Mouse (Mus musculus) heart, postnatal 4 days (tissue): ENCODE data around the gene Ubr3. TPM values are rescaled to one million over a fixed set of nuclear protein-coding genes. Genes with fewer than 3 reads are reported as not detected.
A peak's percentile ranks its signal among the peaks of the same experiment; 100 is the strongest.
"Not testable (repeated sequence)": the region's sequence is repeated elsewhere in the genome, so short reads cannot be mapped to it uniquely, and the experiment has no call there.

ENCODE experiments used
- DNase-seq: peaks from one replicate; pipeline ENCODE4 v3.0.0; 2021
- total RNA-seq, 2 experiments: library from RNA; stranded (reverse); gene quantifications; 2 replicates each; pipeline ENCODE4 v1.2.3; 2021

Ubr3 gene
- total RNA-seq, result 10 to 100 TPM; 87.2 to 88.7 TPM

DNA sequence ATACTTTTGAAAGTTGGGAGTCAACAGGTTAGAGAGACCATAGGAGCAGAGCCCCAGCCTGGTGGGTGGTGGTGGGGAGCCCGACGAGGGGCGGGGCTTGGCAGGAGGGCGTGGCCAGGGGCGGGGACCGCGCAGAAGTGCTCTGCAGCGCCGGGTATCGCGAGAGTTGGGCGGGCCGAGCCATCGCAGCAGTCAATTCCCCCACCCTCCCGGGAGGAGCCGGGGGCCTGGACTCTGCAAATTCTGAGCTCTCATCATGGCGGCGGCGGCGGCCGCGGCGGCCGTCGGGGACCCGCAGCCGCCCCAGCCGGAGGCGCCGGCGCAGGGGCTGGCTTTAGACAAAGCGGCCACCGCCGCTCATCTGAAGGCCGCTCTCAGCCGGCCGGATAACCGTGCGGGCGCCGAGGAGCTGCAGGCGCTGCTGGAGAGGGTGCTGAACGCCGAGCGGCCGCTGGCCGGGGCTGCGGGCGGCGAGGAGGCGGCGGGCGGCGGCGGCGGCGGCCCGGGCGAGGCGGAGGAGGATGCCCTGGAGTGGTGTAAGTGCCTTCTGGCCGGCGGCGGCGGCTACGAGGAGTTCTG is at the start of gene Ubr3:
Gene Ubr3, plus strand, starts transcription at position 208 of the 579 bp plus-strand sequence.
- DNase-seq, result peak; percentile 99

DNA sequence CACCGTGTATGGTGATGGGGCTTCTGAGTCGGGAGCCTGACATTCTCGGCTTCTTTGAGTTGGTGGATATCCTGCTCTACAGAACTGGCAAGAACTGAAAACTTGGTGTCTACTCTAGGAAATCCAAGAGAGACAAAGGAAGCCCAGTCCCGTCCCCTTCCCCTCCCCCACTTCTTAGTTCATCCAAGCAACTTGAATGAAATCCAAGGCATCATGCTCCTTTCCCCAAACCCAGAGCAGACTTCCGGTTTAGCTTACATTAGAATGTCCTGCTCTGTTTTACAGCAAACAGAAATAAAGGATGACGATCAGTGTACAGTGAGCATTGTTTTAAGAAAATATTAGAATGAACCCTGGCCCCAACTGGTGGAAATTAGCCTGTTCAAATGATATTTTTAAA is 47.8 kb upstream of the Ubr3 start:
- no peak for DNase-seq

DNA sequence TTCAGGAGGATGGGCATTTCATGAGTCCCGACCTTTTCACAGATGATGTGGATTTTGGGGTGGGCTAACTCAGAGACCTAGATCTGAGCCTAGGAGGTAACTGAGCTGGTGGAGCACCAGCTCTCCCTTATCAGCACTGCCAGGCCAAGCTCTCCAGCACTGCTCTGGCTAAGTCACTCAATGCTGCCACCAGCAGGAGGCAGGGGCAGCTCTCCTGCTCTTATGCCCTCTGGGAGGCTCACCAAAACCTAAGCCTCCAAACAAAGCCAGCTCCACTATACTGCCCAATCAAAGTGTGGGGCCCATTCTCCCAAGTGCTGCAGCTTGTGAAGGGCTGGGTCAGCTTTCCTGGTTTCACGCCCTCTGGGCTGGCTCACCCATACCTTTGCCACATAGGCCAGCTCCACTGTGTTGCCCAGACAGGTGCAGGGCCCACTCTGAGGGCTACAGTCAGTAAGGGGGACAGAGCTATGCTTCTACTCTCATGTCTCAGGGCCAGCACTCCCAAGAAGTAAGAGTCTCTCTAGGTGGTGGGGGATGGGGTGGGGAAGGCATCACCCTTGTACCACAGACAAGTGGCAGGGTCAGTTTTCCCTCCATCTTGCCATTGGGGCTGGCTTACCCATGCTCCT is 45.5 kb upstream of the Ubr3 start:
- DNase-seq, result no peak

DNA sequence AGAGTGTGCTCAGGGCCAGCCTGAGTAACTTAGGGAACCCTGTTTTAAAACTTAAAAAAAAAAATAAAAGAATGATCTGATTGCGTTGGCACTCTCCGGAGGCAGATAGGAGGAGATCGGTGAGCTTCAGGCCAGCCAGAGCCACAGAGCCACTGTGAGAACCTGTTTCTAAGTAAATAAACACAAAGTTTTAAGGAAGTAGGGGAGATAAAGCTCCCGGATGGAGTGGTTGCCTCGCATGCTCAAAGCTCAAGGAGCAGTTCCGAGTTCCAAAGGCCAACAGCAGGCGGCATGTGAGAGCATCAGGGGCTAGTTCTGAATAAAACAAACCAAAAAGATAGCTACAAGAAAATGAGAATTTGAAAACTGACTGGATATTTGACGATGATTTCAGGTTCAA is 40.7 kb upstream of the Ubr3 start:
- DNase-seq, result no peak

DNA sequence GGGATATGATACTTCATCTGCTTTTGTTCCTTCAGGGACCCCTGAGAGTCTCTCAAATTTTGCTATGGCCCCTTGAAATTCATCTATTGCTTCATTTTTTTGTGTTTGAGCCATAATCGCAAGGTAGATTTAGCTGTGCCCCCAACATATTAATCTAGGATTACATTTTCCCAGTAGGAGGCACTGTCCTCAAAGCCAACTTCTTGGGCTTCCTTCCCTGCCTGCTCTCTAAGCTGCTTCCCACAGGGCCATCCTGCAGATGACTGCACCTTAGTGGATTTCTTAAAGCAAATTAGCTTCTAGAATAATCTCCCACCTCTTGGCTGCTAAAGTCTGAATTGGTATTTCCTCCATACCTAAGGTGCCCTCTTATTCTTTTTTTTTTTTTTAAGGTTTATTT is 39.2 kb upstream of the Ubr3 start:
- DNase-seq, result no peak

DNA sequence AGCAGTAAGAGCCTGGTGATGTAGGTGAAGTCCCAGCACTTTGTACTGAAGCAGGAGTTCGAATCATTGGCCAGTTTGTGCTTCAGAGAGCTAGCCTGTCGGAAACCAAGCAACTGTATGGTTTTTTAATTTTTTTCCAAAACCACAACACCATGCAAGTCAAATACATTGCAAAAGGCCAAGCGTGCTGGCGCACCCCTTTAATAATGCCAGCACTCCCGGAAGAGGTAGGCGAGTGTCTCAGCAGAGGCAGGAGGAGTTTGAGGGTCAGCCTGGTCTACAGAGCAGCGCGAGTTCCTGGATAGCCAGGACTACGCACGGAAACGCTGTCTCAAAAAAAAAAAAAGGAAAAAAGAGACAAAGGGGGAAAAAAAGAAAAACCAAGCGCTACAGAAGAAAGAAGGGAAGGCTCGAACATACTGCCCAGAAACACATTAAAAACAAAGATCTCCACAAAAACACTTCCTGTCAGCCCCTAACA is 36.0 kb upstream of the Ubr3 start:
- peak; percentile 14 for DNase-seq

DNA sequence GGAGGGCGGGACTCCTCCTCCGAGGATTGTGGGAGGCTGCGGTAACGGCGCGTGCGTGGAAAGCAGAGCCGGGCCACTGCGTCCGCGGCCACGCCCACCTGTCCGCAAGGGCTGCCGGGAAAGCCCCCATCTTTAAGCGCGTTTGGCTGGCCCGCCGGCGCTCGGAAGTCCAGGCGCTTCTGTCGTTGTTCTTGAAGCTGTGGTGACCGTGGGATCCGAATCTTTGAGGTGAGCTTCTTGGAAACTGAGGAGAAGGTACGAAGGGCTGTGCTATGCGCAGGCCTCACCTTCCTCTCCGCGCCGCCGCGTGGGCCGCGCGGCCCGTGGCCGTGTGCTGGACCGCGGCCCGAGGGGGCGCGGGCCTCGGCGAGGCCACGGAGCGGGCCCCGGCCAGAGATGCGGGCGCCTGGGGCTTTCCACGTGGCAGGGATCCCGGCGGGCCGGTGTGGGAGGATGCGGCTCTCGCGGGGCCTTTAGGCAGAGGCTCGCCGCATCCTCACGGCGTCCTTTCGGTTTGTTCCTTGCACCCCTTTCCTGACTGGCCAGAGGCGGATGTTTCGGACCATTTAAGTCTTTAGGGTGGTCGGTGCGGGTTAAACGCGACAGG is 35.5 kb upstream of the Ubr3 start, which contains the start of gene Ssb:
Gene Ssb, plus strand, starts transcription at position 78 of the 607 bp plus-strand sequence.
- DNase-seq, result peak; percentile 95

DNA sequence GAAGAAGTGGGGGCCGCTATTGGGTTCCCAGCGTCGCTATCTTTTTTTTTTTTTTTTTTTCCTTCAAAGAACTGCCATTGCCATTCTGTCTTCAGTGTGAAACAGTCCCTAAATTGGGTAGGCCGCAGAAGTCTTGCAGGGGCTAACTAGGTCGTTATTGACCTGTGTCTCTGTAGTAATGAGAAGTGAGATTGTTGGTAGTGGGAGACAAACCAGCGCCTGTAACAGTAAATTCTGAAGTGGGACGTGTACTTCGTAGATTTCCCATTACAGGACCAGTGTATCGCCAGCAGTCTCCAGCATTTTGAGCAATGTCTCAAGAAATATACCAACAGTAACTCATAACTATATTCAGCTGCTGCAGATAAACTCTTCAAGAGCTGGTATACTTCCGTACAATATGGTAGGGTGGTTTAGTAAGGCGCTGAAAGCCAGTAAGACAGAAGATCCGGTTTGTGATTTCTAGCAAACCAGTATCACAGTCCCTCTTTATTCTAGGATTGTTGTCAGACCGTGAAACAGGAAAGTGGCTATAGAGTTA is 34.9 kb upstream of the Ubr3 start:
- no peak for DNase-seq

DNA sequence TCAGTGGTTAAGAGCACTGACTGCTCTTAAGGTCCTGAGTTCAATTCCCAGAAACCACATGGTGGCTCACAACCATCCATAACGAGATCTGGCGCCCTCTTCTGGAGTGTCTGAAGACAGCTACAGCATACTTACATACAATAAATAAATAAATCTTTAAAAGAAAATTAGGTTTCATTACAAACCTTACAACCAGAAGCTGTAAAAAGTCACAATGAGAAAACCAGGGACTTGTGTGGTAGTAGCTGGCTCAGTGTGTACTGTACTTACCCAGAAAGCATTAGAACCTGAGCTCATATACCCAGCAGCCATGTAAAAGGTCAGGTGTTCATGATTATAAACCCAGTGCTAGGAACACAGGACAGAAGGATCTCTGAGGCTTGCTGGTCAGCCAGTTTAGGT is 13.1 kb upstream of the Ubr3 start:
- DNase-seq, result no peak

DNA sequence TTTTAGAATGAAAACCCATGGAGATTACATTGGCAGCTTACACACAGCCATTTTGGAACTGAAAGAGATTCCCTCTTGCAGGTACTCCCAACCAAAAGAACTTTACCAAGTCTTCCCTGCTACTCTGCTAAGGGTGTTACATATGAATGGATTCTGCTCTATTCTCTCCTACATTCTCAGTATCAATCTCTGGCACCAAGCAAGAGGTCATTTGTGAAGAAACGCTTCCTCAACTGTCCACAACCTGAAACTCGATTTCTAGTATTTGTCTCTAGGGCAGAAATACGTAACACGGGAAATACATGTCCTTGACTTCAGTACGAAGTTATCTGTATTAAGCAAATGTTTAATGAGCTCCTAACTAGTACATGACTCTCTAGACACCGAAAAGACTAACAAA is 12.5 kb upstream of the Ubr3 start:
- DNase-seq, result no peak

DNA sequence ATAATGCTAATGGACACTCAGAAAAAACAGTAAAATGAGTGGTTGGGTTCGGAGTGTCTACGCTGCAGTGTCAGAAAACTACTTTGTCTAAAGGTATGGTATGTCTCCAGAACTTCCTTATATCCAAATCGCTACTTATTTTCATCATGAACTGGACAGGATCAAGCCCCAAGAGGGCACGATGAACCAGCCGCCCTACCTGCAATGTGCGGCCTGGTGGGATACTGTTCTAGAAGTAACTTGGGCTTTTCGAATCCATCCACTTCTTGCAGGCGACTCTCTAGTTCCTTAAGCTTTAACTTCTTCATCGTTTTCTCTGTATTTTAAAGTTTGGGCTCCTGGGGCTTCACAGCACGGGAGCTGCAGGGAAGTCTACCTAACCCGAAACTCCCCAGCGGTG is 12.0 kb upstream of the Ubr3 start:
- no peak for DNase-seq

DNA sequence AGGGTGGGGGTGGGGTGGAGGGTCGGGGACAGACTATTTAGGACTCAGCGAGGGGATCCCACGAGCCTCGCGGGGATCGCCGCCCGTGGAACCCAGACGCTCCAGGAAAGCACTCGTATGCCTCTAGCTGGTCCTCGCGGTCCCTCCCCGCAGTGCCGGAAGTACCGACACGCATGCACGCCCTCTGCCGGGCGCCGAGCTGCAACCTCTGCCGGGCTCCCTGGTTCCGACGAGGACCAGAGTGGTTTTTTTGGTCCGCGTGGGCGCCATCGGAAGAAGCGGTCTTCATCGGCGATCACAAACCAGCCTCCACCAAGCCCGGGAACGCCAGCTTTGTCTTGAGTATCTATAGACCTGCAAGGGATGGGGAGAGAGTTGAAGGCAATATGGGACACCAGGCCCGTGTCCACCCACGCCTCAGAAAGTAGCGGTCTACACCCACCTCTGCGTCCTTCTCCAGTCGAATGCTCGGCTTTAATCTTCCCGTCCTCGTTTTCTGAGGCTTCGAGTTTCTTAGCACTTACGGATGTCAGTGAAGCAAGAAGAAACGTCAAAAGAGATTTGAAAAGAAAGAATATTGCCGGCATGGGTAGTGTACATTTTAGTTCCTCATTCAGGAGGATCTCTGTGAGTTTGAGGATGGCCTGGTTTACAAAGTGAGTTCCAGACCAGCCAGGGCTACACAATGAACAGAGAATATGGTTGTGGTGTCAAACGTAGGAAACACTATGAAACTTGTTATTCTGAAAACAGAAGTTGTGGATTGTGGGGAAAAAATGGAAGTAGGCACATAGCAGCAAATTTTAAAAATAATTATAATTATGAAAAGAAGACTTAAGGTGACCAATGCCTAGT is 11.4 kb upstream of the Ubr3 start, which contains the start of gene Mettl5:
Gene Mettl5, minus strand, starts transcription at position 165 of the 855 bp plus-strand sequence.
- DNase-seq, result peak; percentile 94

DNA sequence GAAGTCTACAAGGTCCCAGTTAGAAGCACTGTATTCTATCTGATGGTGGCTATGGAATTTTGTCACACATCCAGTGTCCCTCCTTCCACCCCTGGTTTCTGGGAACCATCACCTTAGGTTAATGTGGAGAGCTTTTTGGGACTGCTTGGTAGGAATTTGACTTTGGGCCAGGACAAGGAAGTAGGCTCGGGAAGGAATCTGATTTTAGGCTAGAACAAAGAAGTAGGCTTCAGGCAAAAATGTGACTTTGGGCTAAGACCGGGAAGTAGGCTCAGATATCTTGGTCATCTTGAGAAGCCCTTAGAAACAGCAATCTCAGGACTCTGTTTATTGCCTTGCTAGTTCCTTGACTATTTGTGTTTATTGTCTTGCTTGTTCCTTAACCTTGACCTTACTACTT is 8.1 kb upstream of the Ubr3 start:
- no peak for DNase-seq

DNA sequence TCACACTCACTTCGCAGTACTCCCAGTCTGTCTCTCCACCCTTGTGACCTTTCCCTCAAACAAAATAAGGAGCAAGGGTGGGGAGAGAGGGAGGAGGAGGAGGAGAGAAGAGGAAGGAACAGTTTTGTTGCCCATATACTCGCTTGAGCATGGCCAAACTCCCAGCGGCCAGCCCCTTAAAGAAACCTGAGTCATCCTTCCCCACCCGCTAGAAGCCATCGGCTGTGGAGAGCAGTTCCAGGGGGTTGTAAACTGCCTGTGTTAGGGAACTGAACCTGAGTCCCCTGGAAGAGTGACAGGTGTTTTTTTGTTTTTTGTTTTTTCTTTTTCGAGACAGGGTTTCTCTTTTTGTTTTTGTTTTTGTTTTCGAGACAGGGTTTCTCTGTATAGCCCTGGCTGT is 6.2 kb upstream of the Ubr3 start:
- no peak for DNase-seq

DNA sequence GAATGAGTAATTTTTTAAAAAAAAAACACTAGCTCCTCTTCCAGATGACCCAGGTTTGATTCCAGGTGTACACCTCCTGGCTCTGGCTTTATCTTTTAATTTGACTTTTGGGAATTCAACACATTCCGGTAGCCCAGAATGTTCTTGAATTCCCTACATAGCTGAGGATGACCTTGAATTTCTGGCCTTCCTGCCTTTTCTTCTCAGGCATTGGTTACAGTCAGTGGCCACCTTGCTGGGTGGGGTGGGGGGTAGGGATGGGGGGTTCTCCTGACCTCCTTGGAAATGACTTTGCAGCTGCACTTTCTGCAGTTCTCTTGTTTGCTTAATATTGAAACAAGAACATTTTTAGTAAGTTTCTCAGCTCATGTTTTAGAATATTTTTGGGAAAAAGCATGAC is 3.9 kb upstream of the Ubr3 start:
- DNase-seq, result no peak

DNA sequence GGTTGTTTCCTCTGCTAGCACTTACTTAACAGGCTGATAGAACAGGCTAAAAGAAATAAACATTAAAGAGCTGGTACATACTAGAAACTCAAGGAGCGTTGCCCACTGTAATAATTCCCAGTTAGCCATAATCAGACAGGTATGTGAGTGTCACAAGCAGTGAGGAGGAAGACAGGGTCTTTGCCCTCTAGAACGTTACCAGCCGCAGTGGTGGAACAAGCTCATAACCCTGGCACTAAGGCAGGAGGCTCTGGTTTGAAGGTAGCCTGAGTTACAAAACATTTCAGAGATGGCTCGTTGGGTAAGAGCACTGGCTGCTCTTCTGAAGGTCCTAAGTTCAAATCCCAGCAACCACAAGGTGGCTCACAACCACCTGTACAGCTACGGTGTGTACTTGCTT is 3.2 kb upstream of the Ubr3 start:
- DNase-seq, result no peak

DNA sequence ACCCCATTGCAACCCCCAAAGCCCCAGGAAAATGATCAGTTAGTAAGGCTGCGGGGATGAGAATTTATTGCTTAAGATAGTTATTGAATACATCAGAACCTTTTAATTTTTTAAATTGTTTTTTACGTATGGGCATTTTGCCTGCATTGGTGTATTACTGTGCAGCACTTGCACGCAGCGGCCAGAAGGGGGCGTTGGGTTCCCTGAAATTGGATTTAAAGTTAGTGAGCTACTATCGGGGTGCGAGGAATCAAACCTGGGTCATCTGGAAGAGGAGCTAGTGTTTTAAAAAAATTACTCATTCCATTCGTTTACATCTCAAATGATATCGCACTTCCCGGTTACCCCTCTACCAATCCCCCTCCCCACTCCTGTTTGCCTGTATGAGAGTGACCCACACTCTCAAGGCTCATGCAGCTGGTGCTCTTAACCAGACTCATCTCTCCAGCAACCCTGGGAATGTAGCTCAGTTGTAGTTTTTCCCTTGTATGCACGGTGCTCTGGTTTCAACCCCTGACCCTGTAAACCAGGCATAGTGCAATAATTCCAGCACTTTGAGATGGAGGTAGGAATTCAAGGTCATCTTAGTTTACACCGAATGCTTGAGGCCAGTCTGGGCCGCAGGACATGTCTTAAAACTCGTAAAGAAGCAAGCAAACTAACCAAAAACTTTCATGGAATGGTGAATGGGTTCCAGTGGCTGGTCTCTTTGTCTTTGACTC is 1.4 kb upstream of the Ubr3 start:
- DNase-seq, result peak; percentile 12

DNA sequence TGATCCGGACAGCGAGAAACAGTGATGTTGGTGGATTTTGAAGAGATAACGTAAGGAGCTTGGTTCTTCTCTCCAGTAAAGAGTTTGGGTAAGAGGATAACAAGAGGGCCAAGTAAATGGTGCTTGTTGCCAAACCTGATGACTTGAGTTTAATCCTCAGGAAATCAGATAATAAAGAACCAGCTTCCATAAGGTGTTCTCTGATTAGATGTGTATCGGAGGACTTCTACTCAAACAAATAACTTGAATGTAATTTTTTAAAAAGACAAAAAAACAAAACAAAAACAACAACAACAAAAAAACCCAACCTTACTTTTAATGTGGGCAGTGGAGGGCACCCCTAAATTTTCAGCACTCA is 843 bp upstream of the Ubr3 start:
- no peak for DNase-seq

DNA sequence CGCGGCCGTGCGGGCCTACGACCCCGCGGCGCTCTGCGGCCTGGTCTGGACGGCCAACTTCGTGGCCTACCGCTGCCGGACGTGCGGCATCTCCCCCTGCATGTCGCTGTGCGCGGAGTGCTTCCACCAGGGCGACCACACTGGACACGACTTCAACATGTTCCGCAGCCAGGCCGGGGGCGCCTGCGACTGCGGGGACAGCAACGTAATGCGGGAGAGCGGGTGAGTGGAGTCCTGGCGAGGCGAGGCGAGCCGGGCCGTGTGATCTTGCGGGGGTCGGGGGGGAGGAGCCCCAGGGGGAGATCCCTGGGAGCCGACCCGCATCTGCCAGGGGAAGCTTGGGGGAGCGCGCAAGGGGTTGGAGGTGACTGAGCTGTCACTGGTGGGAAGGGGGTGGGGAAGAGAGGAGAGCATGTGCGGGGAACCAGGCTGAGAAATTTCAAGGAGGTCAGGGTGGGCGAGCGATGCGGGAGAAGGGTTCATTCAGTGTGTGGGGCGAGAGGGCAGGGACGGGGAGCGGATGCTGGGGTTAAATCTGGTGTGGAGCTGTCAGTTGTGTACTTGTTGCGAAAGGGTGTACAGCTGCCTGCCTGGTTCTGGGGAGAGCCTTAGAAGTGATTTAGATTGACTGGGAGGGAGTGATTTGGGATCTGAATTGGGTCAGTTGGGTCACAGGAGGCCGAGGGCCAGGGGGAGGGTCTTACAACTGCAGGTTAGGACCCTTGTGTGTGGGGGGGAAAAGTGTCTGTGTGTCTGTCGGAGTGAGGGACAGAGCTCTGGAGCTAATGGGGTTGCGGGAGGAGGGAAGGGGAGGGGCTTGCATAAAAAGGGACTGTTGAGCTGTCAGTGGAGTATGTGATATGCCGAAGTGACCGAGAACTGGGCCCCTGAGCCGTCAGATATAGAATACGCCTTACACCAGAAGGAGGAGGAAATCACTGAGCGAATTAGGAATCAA is 851 bp downstream of the Ubr3 start:
- DNase-seq, result peak; percentile 60

DNA sequence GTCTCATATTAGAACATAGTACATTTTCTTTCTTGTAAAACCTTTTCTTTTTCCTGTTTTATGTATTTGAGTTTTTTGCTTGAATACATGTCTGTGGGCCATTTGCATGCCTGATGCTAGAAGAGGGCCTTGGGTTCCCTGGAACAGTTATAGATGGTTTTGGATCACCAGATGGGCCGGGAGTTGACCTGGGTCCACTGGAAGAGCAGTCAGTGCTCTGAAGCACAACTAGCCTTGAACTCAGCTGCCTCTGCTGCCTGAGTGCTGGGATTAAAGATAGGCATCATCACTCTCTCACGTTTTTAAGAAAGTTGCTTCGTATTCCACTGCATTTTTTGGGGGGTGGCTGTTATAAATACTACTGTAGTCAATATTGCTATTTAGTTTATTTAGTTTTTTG is 6.5 kb downstream of the Ubr3 start:
- DNase-seq, result no peak

DNA sequence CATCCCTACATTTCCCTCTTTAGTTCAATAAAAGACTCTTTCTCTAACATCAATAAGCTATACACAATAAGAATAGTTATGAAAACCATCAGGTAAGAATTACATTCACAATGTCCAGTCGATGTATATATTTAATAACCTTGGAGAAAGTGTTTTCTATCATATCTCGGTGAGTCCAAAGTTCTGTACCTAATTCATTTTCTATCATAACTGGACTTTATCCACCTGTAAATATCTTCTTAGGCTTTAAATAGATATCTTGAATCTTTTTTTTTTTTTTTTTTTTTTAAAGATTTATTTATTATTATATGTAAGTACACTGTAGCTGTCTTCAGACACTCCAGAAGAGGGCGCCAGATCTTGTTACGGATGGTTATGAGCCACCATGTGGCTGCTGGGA is 10.3 kb downstream of the Ubr3 start:
- DNase-seq, result not testable (repeated sequence)
